Mouse (Mus musculus) liver, adult 2 months (tissue): Measurements from ENCODE around the gene Pdzd9.

ENCODE experiments used
- CTCF ChIP-seq: fragments of 200-500 bp; IDR thresholded peaks from 2 replicates; pipeline ENCODE4 v1.5.1; 2011; ENCODE audit warnings: low read depth, low read length, control low read depth
- POLR2A ChIP-seq: fragments of 200-500 bp; IDR thresholded peaks from 2 replicates; pipeline ENCODE4 v1.6.1; 2011; ENCODE audit warnings: low read length, control low read depth; ENCODE audit not compliant: insufficient read depth; ENCODE audit errors: extremely low read depth

- TF ChIP-seq CTCF (no peak), POLR2A (no peak)
Observed at GRCm38 (mm10) chr7:120703888-120704287, 33.7 kb upstream of the Pdzd9 start.
